Mouse (Mus musculus): Measurements from ENCODE around the gene Mcur1. TPM values are rescaled to one million over a fixed set of nuclear protein-coding genes. Genes with fewer than 3 reads are reported as not detected.

Mcur1 gene
- 5.6 and 6.2 TPM in 2 replicates for polyA plus RNA-seq (2015; fragmentation: Nextera tagmentation; extraction: Ambion mirVana)

DNA sequence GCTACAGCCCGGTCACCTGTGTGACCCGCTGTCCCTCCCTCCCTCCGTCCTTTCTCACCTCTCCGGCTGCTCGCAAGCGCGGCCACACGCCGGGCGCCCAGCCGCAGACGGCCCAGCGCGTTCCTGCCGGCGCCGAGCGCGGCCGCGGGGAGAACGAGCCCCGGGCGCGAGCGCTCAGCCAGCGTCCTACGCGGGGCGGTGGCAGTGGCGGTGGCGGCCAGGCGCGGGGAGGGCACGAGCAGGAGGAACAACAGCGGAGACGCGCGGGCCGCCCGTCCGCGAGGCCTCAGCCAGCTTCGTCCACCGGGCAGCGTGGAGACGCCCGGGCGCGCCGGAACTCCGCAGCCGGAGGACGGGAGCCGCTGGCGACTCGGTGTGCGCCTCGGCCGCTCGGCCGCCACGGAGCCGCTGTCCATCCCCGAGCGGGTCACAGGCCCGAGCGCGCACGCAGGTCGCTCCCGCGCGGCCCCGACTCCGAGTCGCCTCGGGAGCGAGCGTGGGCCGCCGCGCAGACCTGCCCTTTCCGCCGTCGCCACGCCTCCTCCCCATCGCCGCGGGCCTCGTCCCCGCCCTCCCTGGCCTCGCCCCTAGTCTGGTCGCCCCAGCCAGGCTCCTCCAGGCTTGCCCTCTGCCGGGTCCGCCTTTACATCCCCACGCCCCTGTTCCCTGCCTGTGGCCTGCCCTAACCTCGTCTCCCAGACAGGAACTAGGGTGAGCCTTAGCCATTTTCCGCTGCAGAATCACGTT, at the start of gene Mcur1:
Gene Mcur1, minus strand, starts transcription at position 481 of the 747 bp plus-strand sequence.
- Histone ChIP-seq H3K36me3 (ENCODE audit: control insufficient read depth, insufficient read depth, low read length) (0 out of 2 replicates have a peak, but pooled peaks cover 4% of the 10 kb centered on the region), H3K27ac (ENCODE audit: low read length) (peak within 1 kb of the TSS; percentile 82), H3K4me1 (ENCODE audit: control insufficient read depth, insufficient read depth, low read length) (peaks cover 14% of the 10 kb centered on the region), H3K4me2 (ENCODE audit: low read length) (peak within 1 kb of the TSS; percentile 94), H3K4me3 (ENCODE audit: low read depth, low read length) (peak within 1 kb of the TSS; percentile 85), H3K9me3 (replicated peaks; ENCODE audit: control insufficient read depth, low read length, poor library complexity, severe bottlenecking) (no peaks in the 10 kb centered on the region), H3K9ac (ENCODE audit: low read depth, low read length) (peak within 1 kb of the TSS; percentile 84), H3K27me3 (ENCODE audit: control insufficient read depth, insufficient read depth, low read depth, low read length) (no peaks in the 10 kb centered on the region)
- ATAC-seq, result peak; percentile 93
- WGBS, result under 1% methylated on average over 90 of the region's 100 CpGs

DNA sequence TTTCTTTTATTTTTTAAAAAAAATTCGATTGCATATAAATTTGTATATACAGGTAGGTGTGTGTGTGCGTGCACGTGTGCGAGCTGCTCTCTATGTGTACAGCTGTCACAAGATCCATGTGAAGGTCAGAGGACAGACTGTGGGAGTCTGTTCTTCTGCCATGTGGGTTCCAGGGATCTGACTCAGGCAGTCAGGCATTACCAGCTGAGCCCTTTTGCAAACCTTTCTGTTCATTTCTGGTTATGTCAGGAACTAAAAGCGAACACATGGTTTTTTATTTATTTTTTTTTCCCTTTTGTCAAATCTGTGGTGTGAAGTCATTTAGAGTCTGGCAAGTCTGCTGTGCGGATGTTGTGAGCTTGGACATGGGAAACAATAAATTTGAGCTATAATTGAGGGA, 48.9 kb upstream of the Mcur1 start:
- no peaks in the 10 kb centered on the region for H3K36me3 ChIP-seq (ENCODE audit: control insufficient read depth, insufficient read depth, low read length)
- no peaks in the 10 kb centered on the region for H3K4me1 ChIP-seq (ENCODE audit: control insufficient read depth, insufficient read depth, low read length)
- H3K9me3 ChIP-seq (replicated peaks; ENCODE audit: control insufficient read depth, low read length, poor library complexity, severe bottlenecking), result no peaks in the 10 kb centered on the region
- 74% methylated on average over 6 of the region's 6 CpGs for WGBS
- no peak overlapping the region for H3K27ac ChIP-seq (ENCODE audit: low read length)
- H3K4me2 ChIP-seq (ENCODE audit: low read length), result no peak overlapping the region
- no peak for ATAC-seq
- no peak overlapping the region for H3K9ac ChIP-seq (ENCODE audit: low read depth, low read length)
- H3K4me3 ChIP-seq (ENCODE audit: low read depth, low read length), result no peak overlapping the region
- no peaks in the 10 kb centered on the region for H3K27me3 ChIP-seq (ENCODE audit: control insufficient read depth, insufficient read depth, low read depth, low read length)

DNA sequence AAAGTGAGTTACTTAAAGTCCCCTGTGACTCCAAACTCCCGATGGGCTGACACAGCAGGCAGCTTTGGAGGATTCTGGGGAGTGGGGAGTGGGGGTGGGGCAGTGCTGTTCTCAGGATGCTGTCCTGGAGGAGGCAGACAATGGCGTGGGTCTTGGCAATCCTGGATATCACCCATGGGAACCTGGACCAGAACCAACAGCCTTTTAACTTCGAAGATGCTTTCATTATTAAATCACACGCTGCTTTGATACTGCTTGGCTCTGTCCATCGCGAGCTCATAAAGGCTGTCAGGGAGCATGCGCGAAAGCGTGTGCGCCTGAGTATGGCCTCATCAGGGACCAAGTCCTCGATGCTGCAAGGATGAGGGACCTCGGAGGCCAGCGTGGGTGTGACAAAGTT, 43.1 kb upstream of the Mcur1 start:
- H3K36me3 ChIP-seq (ENCODE audit: control insufficient read depth, insufficient read depth, low read length), result no peaks in the 10 kb centered on the region
- H3K4me3 ChIP-seq (ENCODE audit: low read depth, low read length), result no peak overlapping the region
- no peaks in the 10 kb centered on the region for H3K9me3 ChIP-seq (replicated peaks; ENCODE audit: control insufficient read depth, low read length, poor library complexity, severe bottlenecking)
- H3K9ac ChIP-seq (ENCODE audit: low read depth, low read length), result no peak overlapping the region
- H3K4me1 ChIP-seq (ENCODE audit: control insufficient read depth, insufficient read depth, low read length), result no peaks in the 10 kb centered on the region
- ATAC-seq, result no peak
- H3K4me2 ChIP-seq (ENCODE audit: low read length), result no peak overlapping the region
- H3K27me3 ChIP-seq (ENCODE audit: control insufficient read depth, insufficient read depth, low read depth, low read length), result no peaks in the 10 kb centered on the region
- no peak overlapping the region for H3K27ac ChIP-seq (ENCODE audit: low read length)
- WGBS, result 60% methylated on average over 13 of the region's 13 CpGs

DNA sequence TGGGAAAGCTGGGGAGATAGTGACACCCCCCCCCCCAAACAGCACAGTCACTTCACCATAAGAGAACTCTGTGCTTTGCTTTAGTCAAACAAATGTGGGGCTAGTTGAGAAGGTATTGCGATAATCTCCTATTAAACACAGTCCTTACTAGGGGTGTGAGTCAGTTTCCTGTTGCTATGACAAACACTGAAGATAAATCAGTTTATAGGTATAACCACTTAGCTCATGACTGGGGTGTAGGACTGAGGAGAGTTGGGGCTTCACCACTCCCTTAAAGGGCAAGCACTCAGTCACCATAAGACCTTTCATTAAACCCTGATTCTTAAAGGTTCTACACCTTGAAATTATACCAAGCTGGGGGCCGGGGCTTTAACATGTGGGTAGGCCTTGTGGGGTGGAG, 42.4 kb upstream of the Mcur1 start:
- H3K4me1 ChIP-seq (ENCODE audit: control insufficient read depth, insufficient read depth, low read length), result no peaks in the 10 kb centered on the region
- H3K9me3 ChIP-seq (replicated peaks; ENCODE audit: control insufficient read depth, low read length, poor library complexity, severe bottlenecking), result no peaks in the 10 kb centered on the region
- no peak overlapping the region for H3K27ac ChIP-seq (ENCODE audit: low read length)
- no peak for ATAC-seq
- no peak overlapping the region for H3K4me2 ChIP-seq (ENCODE audit: low read length)
- no peak overlapping the region for H3K9ac ChIP-seq (ENCODE audit: low read depth, low read length)
- no peak overlapping the region for H3K4me3 ChIP-seq (ENCODE audit: low read depth, low read length)
- H3K27me3 ChIP-seq (ENCODE audit: control insufficient read depth, insufficient read depth, low read depth, low read length), result no peaks in the 10 kb centered on the region
- H3K36me3 ChIP-seq (ENCODE audit: control insufficient read depth, insufficient read depth, low read length), result no peaks in the 10 kb centered on the region
- WGBS, result 96% methylated on average over 2 of the region's 2 CpGs

DNA sequence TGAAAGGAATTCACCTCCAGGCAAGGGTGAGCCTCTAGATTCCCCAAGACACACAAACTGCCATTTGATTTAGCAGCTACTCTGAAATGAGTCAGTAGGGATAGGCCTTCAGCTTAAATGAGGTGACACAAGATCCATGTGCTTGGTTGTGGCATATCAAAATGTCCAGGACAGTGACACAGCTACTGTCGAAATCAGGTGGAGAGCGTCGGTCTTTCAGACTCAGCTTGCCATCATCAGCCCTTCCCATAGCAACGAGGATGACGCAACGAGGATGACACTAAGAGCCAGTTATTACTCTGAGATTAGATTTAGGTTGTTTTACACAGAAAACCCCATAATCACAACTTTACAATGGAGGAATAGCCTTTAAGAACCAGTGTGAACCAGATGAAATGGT, 41.0 kb upstream of the Mcur1 start:
- no peak overlapping the region for H3K9ac ChIP-seq (ENCODE audit: low read depth, low read length)
- no peaks in the 10 kb centered on the region for H3K4me1 ChIP-seq (ENCODE audit: control insufficient read depth, insufficient read depth, low read length)
- H3K4me3 ChIP-seq (ENCODE audit: low read depth, low read length), result no peak overlapping the region
- H3K27ac ChIP-seq (ENCODE audit: low read length), result no peak overlapping the region
- H3K9me3 ChIP-seq (replicated peaks; ENCODE audit: control insufficient read depth, low read length, poor library complexity, severe bottlenecking), result no peaks in the 10 kb centered on the region
- H3K36me3 ChIP-seq (ENCODE audit: control insufficient read depth, insufficient read depth, low read length), result no peaks in the 10 kb centered on the region
- ATAC-seq, result no peak
- H3K4me2 ChIP-seq (ENCODE audit: low read length), result no peak overlapping the region
- WGBS, result 96% methylated on average over 6 of the region's 6 CpGs
- H3K27me3 ChIP-seq (ENCODE audit: control insufficient read depth, insufficient read depth, low read depth, low read length), result no peaks in the 10 kb centered on the region

DNA sequence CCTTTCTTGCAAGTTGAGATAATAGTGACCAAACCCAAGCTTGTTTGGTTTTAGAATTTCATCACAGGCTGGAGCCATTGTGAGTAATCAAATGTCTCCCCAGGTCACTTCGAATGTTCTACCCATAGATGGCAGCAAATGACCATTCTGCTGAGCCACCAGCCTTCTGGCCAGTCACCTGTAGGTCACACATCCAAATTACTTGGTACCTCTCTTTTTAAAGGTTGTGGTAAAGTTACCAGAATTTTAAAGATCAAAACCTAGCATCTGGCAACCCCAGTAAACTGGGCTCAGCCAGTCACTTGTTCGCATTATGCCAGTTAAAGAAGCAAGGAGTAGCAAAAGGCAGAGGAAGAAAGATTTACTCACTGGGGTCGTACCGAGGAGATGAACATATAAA, 35.9 kb upstream of the Mcur1 start:
- Histone ChIP-seq H3K27me3 (ENCODE audit: control insufficient read depth, insufficient read depth, low read depth, low read length) (no peaks in the 10 kb centered on the region), H3K9ac (ENCODE audit: low read depth, low read length) (no peak overlapping the region), H3K9me3 (replicated peaks; ENCODE audit: control insufficient read depth, low read length, poor library complexity, severe bottlenecking) (no peaks in the 10 kb centered on the region), H3K4me3 (ENCODE audit: low read depth, low read length) (no peak overlapping the region), H3K36me3 (ENCODE audit: control insufficient read depth, insufficient read depth, low read length) (no peaks in the 10 kb centered on the region), H3K4me1 (ENCODE audit: control insufficient read depth, insufficient read depth, low read length) (no peaks in the 10 kb centered on the region), H3K4me2 (ENCODE audit: low read length) (no peak overlapping the region), H3K27ac (ENCODE audit: low read length) (no peak overlapping the region)
- whole genome bisulfite sequencing, result 62% methylated on average over 4 of the region's 4 CpGs
- no peak for ATAC-seq

DNA sequence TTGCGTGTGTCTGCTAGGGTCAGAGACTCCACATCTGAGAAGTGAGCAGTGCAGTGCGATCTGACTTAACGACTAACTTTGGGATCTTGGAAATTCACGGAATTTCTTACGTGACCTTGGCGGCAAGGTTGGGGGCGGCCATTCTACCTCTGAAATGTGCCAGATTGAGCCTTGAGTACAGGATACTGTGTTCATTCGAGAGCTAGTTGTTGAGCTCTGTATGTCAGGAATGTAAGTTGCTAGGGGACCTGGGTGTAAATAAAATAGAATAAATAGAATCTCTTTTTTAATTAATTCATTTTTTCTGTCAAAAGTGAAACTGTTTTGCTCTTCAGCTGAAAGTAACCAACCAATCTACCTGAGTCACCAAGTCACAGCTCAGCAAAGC, 32.7 kb upstream of the Mcur1 start:
- Histone ChIP-seq H3K9me3 (replicated peaks; ENCODE audit: control insufficient read depth, low read length, poor library complexity, severe bottlenecking) (no peaks in the 10 kb centered on the region), H3K27ac (ENCODE audit: low read length) (no peak overlapping the region), H3K4me2 (ENCODE audit: low read length) (no peak overlapping the region), H3K27me3 (ENCODE audit: control insufficient read depth, insufficient read depth, low read depth, low read length) (no peaks in the 10 kb centered on the region), H3K4me3 (ENCODE audit: low read depth, low read length) (no peak overlapping the region), H3K36me3 (ENCODE audit: control insufficient read depth, insufficient read depth, low read length) (no peaks in the 10 kb centered on the region), H3K4me1 (ENCODE audit: control insufficient read depth, insufficient read depth, low read length) (no peaks in the 10 kb centered on the region), H3K9ac (ENCODE audit: low read depth, low read length) (no peak overlapping the region)
- no peak for ATAC-seq
- WGBS, result 74% methylated on average over 8 of the region's 8 CpGs

DNA sequence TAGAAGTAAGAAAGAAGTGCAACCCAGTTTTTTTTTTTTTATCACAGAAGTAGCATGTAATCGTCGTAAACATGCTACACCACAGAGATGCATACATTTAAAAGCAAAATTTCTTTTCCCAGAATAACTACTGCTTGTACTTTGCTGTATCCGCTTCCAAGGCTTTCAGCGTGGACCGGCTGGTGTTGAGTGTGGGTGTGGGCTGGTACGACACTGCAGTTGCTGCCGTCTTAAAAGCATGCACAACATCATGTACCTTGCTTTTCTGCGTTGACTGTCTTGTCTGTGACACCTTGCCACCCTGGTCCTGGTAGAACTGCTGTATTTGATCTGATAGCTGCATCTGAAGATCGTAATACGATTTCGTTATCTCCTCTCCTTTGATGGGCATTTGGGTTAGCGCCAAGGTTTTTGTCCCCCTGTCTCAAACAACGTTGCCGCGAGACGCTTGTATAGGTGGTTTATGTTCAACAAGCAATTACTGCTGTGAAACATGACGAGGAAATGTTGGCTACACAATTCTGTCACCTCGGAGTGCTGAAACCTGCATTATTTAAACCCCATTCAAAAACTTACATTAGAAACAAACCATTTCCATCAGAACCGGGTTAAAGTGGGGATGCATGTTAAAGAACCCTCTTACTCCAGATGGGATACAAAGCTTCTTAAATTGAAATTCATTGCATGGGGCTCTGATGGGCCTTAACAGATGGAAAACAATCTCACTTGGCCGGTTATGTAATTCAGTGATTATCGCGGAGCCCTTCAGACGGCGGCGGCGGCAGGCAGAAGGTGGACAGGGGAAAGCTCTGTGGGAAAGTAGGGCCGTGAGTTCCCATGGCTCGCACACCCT, 32.1 kb upstream of the Mcur1 start:
- Histone ChIP-seq H3K9ac (ENCODE audit: low read depth, low read length) (no peak overlapping the region), H3K27me3 (ENCODE audit: control insufficient read depth, insufficient read depth, low read depth, low read length) (no peaks in the 10 kb centered on the region), H3K4me3 (ENCODE audit: low read depth, low read length) (no peak overlapping the region), H3K4me1 (ENCODE audit: control insufficient read depth, insufficient read depth, low read length) (no peaks in the 10 kb centered on the region), H3K27ac (ENCODE audit: low read length) (no peak overlapping the region), H3K36me3 (ENCODE audit: control insufficient read depth, insufficient read depth, low read length) (no peaks in the 10 kb centered on the region), H3K9me3 (replicated peaks; ENCODE audit: control insufficient read depth, low read length, poor library complexity, severe bottlenecking) (no peaks in the 10 kb centered on the region), H3K4me2 (ENCODE audit: low read length) (no peak overlapping the region)
- no peak for ATAC-seq
- WGBS, result 54% methylated on average over 28 of the region's 28 CpGs

Measured in midbrain, embryonic 16.5 days (tissue).